Mouse (Mus musculus) liver, postnatal 0 days (tissue): Measurements from ENCODE around the gene Washc4.

Source experiments
- CTCF ChIP-seq: sonication (generic); IDR thresholded peaks from 2 replicates; pipeline ENCODE4 v1.5.1; 2016; ENCODE audit warnings: antibody characterized with exemption, low read depth
- EP300 ChIP-seq: IDR thresholded peaks from 2 replicates; pipeline ENCODE4 v1.6.1; 2016; ENCODE audit warnings: antibody characterized with exemption, low read depth, mild to moderate bottlenecking

GRCm38 (mm10) chr10:83592616-83593015, 49.1 kb downstream of the Washc4 start:
- TF ChIP-seq CTCF (no peak), EP300 (no peak)
